Mouse (Mus musculus): Measurements from ENCODE around the gene Acot8.

- no peak for TF ChIP-seq CTCF (IDR thresholded peaks at IDR 0.05; ENCODE audit: control insufficient read depth, insufficient read depth, insufficient replicate concordance, low read depth, low read length)
- TF ChIP-seq POLR2A (IDR thresholded peaks at IDR 0.05; ENCODE audit: control insufficient read depth, low read depth, low read length) = peak; percentile 21; the same call in 1 of the 2 replicates
Observed at GRCm38 (mm10) chr2:164821060-164821459, 16.4 kb upstream of the Acot8 start.
